Mouse (Mus musculus) urinary bladder, postnatal 10 days (tissue): Measurements from ENCODE around the gene Arid1b.

Experiments used
- DNase-seq: peaks from one replicate; pipeline ENCODE4 v3.0.0; 2022; ENCODE audit warnings: low spot score

Gene Arid1b

DNA sequence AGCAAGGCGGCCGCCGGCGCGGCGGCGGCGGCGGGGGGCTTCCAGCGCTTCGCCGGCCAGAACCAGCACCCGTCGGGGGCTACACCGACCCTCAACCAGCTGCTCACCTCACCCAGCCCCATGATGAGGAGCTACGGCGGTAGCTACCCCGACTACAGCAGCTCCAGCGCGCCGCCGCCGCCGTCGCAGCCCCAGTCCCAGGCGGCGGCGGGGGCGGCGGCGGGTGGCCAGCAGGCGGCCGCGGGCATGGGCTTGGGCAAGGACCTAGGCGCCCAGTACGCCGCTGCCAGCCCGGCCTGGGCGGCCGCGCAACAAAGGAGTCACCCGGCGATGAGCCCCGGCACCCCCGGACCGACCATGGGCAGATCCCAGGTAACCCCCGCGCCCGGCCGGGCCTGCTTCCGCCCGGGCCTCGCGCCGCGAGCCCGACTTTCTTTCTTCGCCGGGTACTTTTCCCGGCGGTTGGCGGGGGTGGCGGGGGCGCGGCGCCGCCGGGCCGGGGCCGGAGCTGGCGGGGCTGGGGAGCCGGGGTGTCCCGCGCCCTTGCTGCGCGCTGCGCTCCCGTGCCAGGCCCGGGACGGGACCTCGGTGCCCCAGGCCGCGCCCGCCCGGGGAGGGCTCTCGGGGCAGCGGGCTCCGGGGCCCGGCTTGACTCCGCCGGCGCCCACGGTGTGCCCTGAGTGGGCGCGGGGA lies 2.1 kb downstream of the Arid1b start:
- DNase-seq = no peak

DNA sequence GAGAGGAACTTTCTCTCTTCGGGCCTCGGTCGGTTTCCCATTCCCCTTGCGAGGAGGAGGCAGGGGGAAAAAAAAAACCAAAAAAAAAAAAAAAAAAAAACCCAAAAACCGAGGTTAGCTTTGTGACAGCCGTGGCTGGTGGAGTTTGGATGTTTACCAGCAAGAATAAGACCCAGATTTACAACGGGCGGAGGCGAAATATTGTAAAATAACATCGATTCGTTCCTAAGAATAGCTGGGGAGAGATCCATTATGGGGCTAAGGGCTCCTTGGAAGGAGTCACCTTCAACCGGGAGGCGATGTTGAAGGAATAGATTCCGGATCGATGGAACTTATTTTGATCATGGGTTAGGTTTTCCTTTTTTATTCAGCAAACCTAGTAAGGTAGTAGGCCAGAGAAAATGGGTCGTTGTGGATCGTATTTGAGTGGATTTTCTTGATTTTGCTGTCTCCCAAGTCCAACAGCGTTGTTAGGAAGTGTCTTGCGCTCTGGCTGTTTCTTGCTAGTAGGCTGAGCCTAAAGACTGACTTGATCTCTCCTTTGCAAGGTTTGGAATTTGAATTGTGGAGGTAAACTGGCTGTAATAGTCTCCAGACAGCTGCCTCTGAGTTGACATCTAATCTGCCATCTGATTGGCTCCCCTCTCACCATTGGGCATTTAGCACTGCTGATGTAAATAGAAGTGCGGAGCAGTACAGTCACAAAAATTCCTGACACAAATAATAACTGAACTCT lies 2.9 kb downstream of the Arid1b start:
- DNase-seq = no peak

DNA sequence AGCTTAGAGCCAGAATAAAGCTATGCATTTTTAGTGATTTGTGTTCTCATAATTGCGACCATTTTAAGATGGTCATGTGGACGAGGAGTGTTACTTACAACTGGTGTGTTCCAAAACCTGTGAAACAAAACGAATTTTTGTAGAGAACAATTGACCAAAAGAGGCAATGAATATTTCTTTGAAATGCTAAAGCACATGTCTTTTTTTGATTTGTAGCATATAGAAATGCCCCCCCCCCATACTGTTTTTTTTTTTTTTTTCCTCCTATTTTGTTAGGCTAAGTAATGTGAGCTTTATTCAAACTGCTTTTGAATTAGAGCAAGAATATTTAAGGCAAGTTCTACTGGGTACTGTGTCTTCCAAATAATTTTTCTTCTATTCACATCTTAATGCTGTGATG lies 3.8 kb downstream of the Arid1b start:
- no peak for DNase-seq

DNA sequence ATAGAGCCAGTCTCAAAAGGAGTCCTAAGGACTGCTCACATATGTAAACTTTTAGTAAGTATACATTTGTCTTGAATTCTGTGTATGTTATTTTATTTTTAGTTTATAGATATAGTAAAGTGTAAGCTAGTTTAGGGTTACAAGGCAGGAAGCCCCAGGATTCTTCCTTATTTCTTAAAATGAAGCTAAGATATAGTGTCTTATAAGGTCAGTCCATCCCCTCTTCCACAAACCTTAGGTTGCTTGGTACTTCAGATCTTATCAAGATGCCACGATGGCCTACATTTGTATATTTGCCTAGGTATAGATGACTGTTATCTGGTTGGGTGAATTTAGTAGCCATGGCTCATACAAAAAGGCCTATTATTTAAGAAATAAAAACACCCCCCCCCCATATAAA lies 5.1 kb downstream of the Arid1b start:
- DNase-seq = no peak

DNA sequence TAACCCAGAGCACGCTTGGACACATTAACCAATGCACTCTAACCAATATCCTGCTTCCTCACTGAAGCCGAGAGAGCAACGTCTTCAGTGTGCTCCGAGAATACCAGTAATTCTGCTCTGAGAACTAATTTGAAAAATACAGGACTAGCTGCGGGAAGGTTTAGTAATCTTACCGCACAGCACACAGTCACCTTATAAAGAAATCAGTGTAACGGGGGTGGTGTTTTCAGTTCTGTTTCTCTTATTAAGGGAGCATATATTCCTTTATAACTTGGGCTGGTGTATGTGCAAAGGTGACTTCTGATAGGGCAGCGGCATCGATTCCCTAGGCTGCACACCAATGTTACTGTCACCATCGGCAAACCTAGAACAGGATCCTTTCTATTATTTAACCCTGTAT lies 5.9 kb downstream of the Arid1b start:
- DNase-seq = no peak

DNA sequence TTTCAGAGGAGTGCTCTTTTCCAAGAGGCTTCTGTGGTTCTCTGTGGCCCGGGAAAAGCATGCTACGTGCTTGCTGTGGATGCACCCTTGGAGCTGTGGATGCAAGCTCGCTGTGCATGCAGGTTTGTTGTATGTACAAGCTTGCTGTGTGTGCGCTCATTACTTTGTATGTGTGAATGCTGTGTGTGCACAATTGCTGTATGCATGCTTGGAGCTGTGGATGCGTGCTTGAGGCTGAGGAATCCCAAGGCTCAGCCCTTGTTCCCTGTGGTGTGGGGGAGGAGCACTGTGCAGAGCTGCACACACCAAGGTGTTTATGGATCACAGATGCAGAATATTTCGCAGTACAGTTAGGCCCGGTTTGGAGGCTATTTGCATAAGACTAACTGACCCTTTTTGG lies 6.7 kb downstream of the Arid1b start:
- DNase-seq = no peak

DNA sequence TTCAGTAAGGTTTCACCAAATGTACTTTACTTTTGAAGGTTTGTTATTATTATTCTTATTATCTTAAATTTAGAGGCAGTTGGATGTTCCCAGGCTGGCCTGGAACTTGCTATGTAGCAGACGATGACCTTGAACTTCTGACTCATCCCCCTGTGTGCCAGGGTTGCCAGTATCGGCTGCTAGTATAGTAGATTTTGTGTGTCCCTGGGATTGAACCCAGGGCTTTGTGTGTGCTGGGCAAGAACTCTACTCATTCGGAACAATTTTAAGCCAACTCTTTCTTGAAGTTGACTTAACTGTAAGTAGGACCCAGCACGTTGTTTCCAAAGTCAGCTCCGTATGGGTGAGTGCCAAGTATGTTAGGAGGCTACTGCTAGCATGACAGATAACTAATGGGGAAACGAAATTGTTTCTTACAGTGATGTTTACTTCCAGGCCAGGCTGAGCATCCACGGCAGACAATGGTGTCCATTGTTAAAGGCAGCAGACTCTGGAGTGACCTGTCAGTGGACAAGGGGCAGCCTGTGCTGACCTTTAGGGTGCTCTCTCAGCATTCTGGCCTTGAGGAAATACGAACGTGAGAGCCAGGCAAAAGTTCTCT lies 7.5 kb downstream of the Arid1b start:
- no peak for DNase-seq

DNA sequence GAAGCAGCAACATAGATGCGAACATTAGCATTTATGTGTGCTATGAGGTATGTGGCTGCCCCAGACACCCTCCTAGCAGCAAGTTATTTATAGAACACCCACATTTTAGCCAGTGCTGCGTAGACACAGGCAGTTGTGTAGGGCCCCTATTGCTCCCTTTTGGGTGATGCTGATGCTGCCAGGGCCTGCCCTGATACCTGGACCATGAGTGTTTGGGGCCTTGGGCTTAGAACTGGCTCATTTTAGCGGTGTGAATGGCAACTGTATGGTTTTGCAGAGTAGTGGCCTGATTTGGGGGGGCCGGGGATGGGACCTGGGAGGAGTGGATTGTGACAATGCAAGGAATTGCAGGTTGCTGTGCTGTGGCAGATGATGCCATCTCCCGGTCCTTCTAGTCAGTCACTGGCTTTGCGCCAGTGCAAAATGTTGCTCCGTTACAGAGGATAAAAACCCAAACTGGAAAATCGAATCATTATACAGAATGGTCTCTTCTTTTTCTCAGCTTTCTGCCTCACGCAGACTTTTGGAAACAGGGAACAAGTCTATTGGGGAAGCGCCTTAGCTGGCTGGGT lies 8.9 kb downstream of the Arid1b start:
- DNase-seq = no peak

DNA sequence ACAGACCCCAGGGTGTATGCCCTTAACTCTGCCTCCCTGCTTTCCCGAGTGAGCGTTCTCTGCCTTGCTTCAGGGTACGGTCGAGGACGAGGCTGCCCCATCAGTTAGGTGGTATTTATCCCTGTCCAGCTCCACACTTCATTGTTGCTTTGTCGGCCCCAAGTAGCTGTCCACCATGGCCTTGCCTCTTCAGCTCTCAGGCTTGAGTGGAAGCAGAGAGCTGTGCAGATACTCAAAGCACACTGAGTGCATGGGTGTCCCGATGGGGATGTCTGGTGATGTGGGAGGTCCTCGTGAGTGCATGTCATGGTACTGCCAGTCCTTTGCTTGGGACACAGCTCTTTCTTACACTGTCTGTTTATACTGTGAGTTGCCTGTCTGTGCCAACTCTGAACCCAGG lies 10.1 kb downstream of the Arid1b start:
- no peak for DNase-seq

DNA sequence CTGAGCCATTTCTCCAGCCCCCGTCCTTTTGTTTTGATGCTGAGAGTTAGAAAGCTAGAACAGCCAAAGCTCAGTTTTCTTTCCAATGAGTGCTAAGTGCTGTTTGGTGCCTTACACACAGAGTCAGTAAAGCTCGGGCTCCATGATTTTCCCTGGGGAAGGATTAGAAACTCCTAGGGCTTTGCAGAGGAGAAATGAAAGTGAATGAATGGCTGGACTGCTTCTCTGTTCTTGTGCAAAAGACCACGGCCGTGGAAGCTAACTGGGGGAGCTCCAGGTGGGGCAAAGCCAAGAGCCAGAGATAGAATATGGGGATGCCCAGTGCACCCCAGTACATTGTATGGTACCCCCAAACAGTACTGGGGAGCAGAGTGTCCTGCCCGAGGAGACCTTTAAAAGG lies 10.6 kb downstream of the Arid1b start:
- DNase-seq = no peak

DNA sequence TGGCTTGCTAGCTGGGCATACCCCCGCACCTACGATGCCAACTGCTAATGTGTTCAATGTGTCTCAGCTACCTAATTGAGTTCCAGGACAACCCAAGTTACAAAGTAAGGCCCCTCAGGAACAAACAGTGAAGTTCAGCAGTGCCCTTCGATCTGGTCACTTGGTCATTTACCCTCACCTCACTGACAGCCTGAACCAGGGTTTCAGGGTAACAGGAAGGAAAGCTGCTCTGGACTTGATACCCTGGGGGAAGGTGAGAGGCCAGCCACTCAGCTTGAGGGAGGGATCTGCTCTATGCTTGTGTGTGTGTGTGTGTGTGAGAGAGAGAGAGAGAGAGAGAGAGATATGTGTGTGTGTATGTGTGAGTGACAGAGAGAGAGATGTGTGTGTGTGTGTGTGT lies 11.2 kb downstream of the Arid1b start:
- no peak for DNase-seq

DNA sequence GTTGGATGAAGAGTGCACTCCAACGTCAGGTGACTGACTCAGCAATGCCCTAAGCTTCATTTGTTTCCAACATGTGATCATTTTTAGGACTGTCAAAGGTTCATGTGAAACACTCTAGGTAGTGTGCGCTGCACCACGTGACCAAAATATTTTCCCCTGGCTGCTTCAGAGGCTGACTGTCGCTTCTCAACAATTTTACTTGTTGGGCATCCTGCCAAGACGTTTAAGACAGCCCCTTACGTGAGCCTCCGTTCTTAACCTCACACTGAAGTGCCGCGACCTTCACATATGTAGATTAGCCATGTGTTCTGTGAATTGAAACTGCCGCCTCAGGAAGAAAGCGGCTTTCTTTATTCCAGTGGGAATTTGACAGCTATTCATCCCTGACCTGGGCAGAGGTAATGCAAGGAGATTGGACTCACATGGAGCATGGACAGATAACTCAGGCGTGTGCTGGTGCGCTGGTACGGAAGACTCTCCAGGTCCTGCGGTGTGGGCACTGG lies 13.1 kb downstream of the Arid1b start:
- DNase-seq = no peak

DNA sequence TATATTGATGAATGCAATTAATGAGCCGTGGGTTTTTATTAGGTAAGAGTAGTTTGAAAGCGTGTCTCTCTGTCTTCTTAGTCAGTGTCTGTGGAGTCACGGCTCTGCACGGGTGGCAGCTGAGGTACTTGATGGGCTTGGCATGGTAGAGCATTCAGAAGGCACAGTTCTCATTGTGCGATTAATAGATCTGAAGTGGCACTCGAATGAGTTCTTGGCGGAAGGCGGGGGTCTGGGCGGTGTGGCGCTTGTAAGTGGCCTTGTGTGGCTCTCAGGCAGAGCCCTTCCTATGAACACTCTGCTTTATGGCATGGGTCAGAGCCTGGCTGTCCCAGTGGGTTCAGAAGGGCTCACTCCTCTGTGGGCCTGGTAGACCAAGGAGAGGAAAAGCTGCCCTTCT lies 14.1 kb downstream of the Arid1b start:
- no peak for DNase-seq

DNA sequence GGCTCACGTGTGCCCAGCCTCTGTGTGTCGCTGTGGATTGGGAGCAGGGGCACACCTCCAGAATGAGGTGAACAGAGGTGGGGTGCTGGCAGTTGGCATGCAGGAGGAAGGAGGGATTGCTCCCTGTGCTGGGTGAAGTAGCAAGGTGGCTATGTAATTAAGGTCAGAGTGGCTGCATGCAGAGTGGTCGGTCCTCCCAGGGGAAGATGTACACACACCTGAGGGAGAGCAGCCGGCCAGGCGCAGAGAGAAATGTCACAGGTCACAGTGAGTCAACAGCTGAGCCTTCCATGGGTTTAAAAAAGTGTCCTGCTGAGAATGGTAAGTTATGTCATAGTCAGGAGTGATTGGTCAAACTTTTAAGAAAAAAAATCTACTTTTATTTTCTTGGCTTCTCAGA lies 14.6 kb downstream of the Arid1b start:
- no peak for DNase-seq

DNA sequence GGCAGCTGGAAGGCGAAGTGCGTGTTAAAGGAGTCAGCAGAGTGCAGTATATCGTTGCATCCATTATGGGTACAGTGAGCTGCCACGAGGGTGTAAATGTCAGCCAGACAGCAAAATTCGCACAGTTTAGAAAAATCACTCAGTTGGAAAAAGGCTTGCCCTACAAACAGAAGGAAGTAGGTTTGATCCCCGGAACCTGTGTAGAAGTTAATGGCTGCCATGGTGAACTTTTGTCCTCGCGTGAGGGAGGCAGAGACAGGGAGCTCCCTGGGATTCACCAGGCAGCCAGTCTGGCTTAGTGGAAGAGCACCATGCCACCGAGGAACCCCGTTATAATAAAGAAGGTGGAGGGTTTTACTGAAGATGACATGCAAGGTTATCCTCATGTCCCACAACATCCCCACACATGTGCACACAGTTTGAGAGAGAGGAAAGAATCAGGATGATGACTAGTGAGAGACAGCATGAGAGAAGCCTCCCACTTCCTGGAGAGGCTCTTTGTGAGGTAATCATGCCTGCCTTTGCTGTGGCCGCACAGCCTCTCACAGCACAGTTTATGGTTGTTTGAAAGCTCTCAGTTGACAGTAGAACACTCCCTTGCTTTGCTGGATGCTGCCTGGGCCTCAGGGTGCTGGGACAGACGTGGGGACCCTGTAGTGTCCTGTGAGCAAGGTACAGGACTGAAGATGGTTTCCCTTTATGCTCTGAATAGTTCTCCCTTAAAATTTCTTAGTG lies 15.6 kb downstream of the Arid1b start:
- no peak for DNase-seq

DNA sequence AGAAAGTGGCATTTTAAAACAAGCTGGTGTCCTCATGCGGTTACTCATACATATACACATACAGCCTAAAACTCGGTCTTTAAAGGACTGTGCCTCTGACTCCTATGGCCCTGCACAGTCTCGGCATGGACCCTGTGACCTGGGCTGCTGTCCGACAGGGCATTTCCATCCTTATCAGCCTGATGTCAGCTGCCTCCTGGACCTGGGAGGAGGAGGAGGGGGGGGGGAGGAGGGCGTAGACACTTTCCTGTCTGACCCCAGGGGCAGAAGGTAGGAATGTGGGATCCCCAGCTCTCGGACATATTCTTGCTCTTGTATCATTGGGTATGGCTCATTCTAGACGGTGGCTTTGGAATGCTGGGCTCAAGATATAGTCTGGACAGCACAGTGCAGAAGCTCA lies 16.6 kb downstream of the Arid1b start:
- DNase-seq = no peak

DNA sequence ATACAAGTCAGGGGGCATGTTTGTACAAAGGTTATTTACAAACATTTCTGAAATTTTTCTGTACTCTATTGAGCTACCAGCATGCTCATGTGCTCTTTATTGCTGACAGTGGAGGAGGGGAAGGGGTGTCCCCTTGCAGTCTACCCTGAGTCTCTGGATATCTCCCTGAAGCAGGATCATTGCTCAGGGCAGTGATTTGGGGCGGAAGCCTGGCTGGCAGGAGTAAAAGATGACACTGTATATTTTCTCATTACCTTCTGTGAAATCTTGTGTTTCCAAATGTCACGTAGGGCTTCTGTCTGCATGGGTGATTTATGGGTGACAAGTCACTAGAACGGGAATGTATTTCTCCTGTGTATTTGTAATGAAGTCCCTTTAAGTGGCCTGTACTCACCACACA lies 18.0 kb downstream of the Arid1b start:
- no peak for DNase-seq

DNA sequence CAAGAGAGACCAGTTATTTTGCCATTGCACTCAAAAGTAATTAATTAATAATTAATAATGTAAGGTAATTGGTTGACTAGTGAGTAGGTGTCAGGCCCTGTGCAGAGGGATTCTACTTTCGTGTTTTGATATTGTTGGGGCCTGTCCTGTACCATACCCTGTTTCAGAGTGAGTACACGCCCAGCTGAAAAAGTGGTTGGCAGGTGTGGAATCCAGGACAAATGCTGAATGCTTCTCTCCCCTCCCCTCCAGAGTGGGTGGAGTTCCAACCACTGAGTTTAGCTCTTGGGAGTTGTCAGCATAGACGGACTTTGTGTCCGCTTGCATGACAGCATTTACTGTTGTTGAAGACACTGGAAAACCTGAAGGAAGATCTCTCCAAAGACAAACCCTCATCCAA lies 18.4 kb downstream of the Arid1b start:
- no peak for DNase-seq

DNA sequence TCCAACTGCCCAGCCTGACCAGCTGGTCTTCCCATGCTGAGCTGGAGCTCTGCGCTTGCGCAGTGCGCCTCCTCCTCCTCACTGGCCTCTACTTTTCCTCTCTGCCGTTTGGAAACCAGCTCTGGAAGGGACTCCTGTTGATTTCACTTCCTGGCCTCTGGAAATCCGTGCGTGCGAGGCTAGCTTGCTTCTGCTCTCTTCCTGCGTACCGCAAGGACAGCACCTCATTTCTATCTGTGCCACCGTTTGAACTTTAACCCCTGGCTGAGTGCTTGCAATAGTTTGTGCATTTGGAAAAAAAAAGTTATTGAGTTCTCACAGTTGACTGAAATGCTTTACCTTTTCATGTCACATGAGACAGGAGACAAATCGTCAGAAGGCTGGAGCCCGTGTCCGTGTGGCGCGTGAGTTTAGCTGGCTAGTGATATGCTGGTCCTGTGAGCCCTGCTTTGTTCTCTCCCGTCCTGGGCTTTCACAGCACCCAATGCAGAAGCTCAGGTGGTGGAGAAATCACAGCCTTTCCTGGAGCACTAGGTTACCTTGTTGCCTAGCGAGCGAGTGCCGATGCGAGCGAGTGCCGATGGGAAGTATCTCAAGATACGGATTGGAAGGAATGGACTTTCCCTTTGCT lies 20.3 kb downstream of the Arid1b start:
- DNase-seq = no peak

DNA sequence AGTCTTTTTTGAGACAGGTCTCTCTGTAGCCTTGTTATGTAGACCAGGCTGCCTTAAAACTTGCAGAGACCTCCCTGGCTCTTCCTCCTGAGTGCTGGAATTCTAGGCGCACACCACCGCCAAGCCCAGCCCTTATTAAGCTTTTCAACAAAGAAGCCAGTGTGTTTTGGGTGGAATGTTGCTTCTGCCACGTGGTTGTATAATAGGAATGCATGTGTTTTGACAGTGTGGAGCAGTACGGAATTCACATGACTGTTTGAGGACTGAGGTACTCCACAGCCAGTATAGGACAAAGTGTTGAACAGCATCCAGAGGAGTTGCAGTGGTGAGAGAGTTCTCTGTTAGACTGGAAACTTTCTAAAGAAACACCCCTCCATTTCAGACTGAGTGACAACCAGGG lies 22.3 kb downstream of the Arid1b start:
- DNase-seq = no peak

DNA sequence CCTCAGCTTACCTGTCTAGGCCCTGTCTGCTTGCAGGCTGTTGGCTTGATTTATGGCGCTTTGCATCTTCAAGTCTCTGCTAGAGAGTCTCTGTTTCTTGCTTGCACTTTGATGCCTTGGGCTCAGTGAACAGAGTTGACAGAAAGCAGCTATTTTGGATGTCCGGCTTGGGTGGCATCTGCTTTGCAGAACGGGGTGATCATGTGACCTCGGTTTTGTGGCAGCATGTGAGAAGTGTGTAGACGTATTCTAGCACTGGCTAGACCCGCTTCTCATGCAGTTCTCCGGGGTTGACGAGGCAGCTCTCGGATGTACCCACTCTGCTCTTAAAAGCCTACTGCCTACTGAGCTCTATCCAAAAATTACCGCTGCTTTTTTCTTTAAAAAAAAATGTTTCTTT lies 22.9 kb downstream of the Arid1b start:
- no peak for DNase-seq
